Mouse (Mus musculus): ENCODE data around the gene Nsun7.

Gene Nsun7

DNA sequence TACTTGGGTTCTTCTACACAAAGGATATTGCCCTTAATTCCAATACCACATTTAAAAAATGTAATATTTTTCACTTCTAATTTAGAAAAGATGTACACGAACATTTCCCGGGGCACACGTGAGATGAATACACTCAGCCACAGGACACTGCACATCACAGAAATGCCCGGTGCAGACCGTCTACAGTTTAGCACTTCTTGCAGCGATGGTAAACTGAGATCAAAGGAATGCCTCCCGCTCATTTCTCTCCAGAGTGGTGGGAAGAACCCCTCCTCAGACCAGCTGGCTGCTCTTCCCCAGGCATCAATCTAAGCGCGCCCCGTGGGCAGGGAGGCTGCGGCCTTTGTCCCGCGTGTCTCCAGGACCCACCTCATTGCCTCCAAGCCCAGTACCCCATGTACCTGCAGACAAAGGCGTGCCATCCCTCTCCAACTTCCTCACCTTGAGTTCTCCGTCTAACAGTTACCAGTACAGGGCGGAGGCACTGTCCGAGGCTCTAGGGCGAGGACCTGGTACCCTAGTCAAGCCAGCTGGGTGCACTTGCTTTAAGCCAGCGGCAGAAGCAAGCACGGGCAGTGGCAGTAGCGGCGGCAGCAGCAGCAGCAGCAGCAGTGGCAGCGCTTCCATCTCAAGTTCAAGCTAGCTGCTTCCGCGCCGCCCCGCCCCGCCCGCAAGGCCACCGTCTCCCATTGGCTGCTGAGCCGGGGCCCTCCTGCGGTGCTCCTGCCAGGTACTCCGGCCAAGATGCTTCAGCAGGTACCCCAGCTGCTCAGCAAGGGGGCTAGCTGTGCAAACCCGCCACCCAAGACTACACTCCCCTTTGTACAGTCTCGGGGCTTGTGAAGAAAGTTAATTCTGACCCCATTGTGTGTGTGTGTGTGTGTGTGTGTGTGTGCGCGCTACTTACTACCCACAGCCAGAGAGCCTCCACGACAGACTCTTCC, 77.6 kb downstream of the Nsun7 start:
- DNase-seq (ENCODE audit: low spot score in 2 of 2): peak; percentile 55 to 64

DNA sequence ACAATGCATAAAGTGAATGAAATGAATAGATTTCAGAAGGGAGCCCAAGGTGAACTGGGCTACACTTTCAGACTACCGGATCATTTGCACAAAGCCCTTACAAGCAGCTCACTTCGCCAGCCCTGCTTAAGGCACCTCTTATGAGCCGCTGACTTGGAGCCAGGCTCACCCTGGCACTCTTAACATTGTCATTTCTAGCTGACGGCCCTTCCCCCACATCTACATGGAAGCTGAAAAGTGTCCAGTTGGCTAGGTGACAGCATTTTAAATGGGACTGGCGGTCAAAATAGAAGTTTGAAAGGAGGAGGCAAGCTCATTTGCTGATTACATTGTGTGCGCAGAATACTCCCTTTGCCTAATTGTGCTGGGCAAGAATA, 78.3 kb downstream of the Nsun7 start:
- DNase-seq (ENCODE audit: low spot score in 2 of 2): peak; percentile 63 to 69

DNA sequence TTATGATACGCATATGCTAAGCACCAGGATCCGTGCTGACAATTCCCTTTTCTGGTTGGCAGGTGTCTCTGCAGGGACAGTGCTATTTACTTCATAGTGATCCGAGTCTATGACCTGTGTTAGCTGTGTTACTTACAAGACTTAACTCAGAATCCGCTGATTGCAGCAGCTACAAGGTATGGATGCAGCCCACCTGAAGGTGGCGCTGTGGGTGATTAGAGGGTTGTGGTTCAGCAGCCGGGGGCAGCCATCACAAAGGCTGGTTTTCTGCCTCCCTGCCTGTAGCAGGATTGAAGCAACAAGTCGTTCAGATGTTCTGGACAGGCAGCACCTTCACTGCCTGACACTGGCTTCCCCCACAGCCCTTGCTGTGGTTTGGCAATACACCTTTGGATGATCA, 78.9 kb downstream of the Nsun7 start:
- DNase-seq (ENCODE audit: low spot score in 2 of 2): peak in 1 of 2 experiments; percentile 51

DNA sequence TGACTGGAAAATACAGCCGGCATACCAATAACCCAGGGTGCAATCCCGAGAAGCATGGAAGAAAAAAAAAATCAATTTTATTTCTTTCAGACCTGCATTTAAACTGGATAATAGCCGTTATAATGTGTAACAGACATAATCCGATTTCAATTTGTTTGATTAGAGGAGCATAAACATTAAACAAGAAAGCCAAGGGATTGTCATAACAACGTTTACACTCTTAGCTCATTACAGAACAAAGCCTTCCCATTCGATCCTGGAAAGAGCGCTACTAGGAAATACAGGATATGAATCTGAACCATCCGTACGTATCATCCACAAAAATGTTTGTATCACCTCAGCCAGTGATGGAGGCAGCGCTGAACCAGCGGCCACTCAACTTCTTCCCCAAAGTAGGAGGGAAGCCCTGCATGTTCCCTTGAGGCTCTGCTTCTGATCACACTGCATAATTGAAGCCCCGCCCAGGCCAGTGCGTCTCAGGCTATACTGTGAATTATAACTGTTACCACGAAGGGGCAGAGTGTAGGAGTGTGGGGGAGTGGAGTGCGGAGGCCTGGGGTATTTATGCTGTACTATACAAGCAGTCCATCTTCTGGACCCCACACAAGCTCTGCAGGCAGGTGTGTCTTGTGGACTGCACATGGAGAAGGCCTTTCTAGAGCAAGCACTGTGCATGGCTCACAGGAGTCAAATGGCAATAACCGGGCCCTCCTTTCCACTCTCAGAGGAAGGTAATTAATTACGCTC, 80.8 kb downstream of the Nsun7 start:
- DNase-seq (ENCODE audit: low spot score in 2 of 2): no peak

DNA sequence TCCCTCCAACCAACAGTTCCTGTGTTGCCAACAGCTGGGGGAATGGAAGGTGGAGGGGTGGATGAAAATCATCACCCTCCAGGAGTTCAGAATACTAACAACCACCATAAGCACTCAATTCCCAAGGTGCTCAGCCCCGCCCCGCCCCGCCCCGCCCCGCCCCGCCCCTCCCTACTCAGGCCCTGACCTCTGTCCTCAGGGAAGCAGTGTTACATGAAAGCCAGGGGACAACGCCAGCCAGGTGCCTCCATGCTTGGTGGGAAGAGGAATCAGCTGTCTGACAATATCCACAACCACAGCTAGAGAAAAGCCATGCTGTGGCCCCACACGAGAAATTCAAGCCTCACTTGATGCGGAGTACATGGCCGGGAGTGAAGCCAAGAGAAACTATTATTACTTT, 82.2 kb downstream of the Nsun7 start:
- no peak for DNase-seq (ENCODE audit: low spot score in 2 of 2)

DNA sequence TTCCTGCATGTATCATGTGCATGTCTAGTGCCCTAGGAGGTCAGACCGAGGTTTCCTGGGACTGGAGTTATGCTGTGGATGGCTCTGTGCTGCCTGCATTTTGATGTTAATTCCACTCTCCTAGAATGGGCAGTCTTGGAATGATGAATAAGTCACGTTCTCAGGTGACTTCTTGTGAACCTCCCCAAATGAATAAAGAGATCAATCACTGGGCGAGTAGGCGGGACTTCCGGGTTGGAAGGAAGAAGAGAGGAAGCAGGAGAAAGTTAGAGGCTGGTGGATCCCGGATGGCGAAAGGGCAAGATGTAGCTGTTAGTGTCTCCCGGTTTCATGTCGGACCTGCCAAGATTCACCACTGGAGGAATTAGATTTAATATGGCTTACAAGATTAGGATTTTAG, 82.6 kb downstream of the Nsun7 start:
- no peak for DNase-seq (ENCODE audit: low spot score in 2 of 2)

DNA sequence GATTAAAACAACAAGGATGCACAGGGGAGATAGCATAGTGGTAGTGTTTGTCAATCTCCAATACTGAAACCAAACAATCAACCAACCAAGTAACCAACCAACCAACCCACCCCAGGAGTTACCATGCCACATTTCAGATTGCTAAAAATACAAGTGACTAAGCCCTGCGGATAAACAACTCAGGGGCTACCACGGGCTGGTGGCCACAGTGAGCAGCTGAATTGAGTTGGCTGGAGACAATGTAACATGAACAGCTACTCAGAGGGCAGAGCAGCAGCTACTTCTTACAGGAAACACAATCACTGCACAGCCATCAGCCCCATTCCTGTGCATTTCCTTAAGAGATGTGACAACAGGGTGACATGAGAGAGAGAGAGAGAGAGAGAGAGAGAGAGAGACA, 84.5 kb downstream of the Nsun7 start:
- DNase-seq (ENCODE audit: low spot score in 2 of 2): no peak

DNA sequence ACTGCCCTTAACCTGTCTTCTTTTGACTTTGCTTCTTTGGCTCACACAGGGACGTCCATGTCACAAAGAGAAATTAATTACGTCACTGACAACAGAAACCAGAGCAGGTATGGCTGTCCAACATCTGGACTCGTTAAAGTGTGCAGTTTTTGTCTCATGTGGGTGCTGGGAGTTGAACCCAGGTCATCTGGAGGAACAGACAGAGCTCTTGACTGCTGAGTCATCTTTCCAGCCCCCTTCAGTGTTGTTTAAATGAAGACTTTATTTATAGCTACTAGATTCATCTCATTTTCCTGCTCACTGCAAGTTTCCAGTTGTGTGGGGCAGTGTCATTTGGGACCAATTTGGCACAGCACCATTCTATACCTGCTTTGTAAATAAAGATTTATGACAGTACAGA, 85.4 kb downstream of the Nsun7 start:
- no peak for DNase-seq (ENCODE audit: low spot score in 2 of 2)

DNA sequence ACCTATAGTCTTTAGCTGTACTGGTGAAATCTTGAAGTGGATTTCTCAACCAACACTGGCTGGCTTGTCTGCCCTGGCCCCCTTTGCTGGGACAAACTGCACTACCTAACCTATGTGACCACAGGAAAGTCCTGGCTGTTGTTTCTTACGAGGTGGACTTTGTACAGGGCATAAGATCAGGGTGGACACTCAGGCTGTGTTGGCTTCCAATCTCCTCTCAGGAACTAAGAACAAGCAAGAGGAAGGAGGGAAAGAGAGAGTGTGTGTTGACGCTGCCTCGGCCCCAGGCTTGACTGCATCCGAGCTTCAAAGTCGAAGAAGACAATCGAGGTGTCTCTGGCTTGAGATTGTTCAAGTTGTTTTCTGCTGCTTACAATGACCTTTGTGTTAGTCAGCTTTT, 87.1 kb downstream of the Nsun7 start:
- DNase-seq (ENCODE audit: low spot score in 2 of 2): no peak

Data from right cerebral cortex, postnatal 10 days (tissue).